Mouse (Mus musculus) ES-Bruce4 (cell line): ENCODE data around the gene Gpc3.

ENCODE experiments used
- CTCF ChIP-seq: IDR thresholded peaks from one replicate; pipeline ENCODE4 v1.8.1; 2011; ENCODE audit warnings: low read depth, low read length
- EP300 ChIP-seq: IDR thresholded peaks from 2 replicates; pipeline ENCODE4 v1.6.1; 2011; ENCODE audit warnings: low read depth, low read length; ENCODE audit not compliant: insufficient read depth

GRCm38 (mm10) chrX:52261991-52262390 lies 351.8 kb downstream of the Gpc3 start:
- TF ChIP-seq EP300 = no peak
- no peak for TF ChIP-seq CTCF
